Mouse (Mus musculus) cerebellum, adult 2 months (tissue): ENCODE results near the gene Daam1. TPM values are rescaled to one million over a fixed set of nuclear protein-coding genes. Genes with fewer than 3 reads are reported as not detected.

Experiments
- DNase-seq, 2 experiments: peaks; one replicate each; pipeline ENCODE4 v3.0.0; 2021
- H3K27ac ChIP-seq: fragments of 200-500 bp; 2 replicates; pipeline ENCODE4 v1.5.1; 2012; ENCODE audit warnings: low read length, control low read depth, inconsistent platforms; ENCODE audit not compliant: insufficient read depth
- H3K27me3 ChIP-seq: fragments of 200-500 bp; 2 replicates; pipeline ENCODE4 v1.6.1; 2012; ENCODE audit warnings: inconsistent platforms, mild to moderate bottlenecking, low read length, moderate library complexity; ENCODE audit not compliant: control insufficient read depth, insufficient read depth
- H3K4me1 ChIP-seq: fragments of 200-500 bp; 2 replicates; pipeline ENCODE4 v1.6.1; 2011; ENCODE audit warnings: low read length; ENCODE audit not compliant: control insufficient read depth, insufficient read depth
- H3K4me3 ChIP-seq: fragments of 200-500 bp; replicated peaks from 2 replicates; pipeline ENCODE3; 2011; ENCODE audit warnings: mild to moderate bottlenecking, low read depth, low read length, control low read depth; ENCODE audit not compliant: insufficient read depth
- CTCF ChIP-seq: fragments of 200-500 bp; IDR thresholded peaks from 2 replicates; pipeline ENCODE4 v1.5.1; 2011; ENCODE audit warnings: low read depth, mild to moderate bottlenecking, control low read depth, low read length, moderate library complexity, borderline replicate concordance; ENCODE audit not compliant: insufficient read depth
- POLR2A ChIP-seq: fragments of 200-500 bp; IDR thresholded peaks from 2 replicates; pipeline ENCODE4 v1.6.1; 2011; ENCODE audit warnings: low read length, control low read depth, borderline replicate concordance; ENCODE audit not compliant: insufficient read depth
- WGBS: fragments of 180-500 bp; shearing (Covaris S2); methylation state at CpG from one replicate; pipeline ENCODE4 v1.1.7; 2018; 5-methylcytosine and 5-hydroxymethylcytosine counted together
- polyA plus RNA-seq: library from polyadenylated mRNA; depleted of rRNA; stranded (reverse); fragments of >200 nt; gene quantifications from 2 replicates; pipeline ENCODE4 v1.2.3, GENCODE M21; 2012; rRNA removed

The Daam1 gene
- 30.1 and 31.2 TPM in 2 replicates for polyA plus RNA-seq

GRCm38 (mm10) chr12:71830607-71831257 is at the start of gene Daam1:
Daam1 (plus strand) TSS chr12:71831078.
- H3K27me3 ChIP-seq: no peaks in the 10 kb centered on the region
- under 1% methylated on average over 35 of the region's 35 CpGs for WGBS
- H3K4me1 ChIP-seq: no peaks in the 10 kb centered on the region; the same call in 1 of the 2 replicates
- H3K27ac ChIP-seq: peak within 1 kb of the TSS; percentile 39
- H3K4me3 ChIP-seq: peak within 1 kb of the TSS; percentile 84
- peak; percentile 96 to 99 for DNase-seq
- TF ChIP-seq POLR2A (peak; percentile 96), CTCF (peak; percentile 35; the same call in 1 of the 2 replicates)

- no peak for DNase-seq
- WGBS: 49% methylated on average over 7 of the region's 7 CpGs
- Histone ChIP-seq H3K27ac (no peak overlapping the region), H3K4me3 (no peak overlapping the region), H3K27me3 (no peaks in the 10 kb centered on the region), H3K4me1 (no peaks in the 10 kb centered on the region)
- TF ChIP-seq CTCF: no peak
- TF ChIP-seq POLR2A: no peak
Measured at GRCm38 (mm10) chr12:71781220-71781619, 49.7 kb upstream of the Daam1 start.

- H3K4me3 ChIP-seq: no peak overlapping the region
- no peak overlapping the region for H3K27ac ChIP-seq
- no peaks in the 10 kb centered on the region for H3K4me1 ChIP-seq
- TF ChIP-seq CTCF (no peak), POLR2A (no peak)
- DNase-seq: no peak
- no peaks in the 10 kb centered on the region for H3K27me3 ChIP-seq
- WGBS: 66% methylated on average over 3 of the region's 3 CpGs
Measured at GRCm38 (mm10) chr12:71783970-71784369, 46.9 kb upstream of the Daam1 start.

GRCm38 (mm10) chr12:71784666-71785255 is 46.1 kb upstream of the Daam1 start:
- WGBS: 33% methylated on average over 11 of the region's 11 CpGs
- no peak for DNase-seq

GRCm38 (mm10) chr12:71786521-71786920 is 44.4 kb upstream of the Daam1 start:
- TF ChIP-seq POLR2A: no peak
- Histone ChIP-seq H3K4me1 (no peaks in the 10 kb centered on the region), H3K4me3 (no peak overlapping the region), H3K27me3 (no peaks in the 10 kb centered on the region), H3K27ac (no peak overlapping the region)
- no peak for DNase-seq

More at GRCm38 (mm10) chr12:71784666-71785255, 46.1 kb upstream of the Daam1 start:
- Histone ChIP-seq H3K27me3 (no peaks in the 10 kb centered on the region), H3K4me1 (no peaks in the 10 kb centered on the region), H3K4me3 (no peak overlapping the region), H3K27ac (no peak overlapping the region)
- TF ChIP-seq CTCF: no peak
- TF ChIP-seq POLR2A: no peak

- H3K4me3 ChIP-seq: no peak overlapping the region
- H3K27ac ChIP-seq: no peak overlapping the region
- DNase-seq: no peak
- H3K4me1 ChIP-seq: no peaks in the 10 kb centered on the region
- no peak for TF ChIP-seq POLR2A
- no peak for TF ChIP-seq CTCF
- 85% methylated on average over 4 of the region's 4 CpGs for WGBS
- no peaks in the 10 kb centered on the region for H3K27me3 ChIP-seq
Measured at GRCm38 (mm10) chr12:71788791-71789190, 42.1 kb upstream of the Daam1 start.

- no peak for DNase-seq
- no peak for TF ChIP-seq CTCF
- no peak for TF ChIP-seq POLR2A
- Histone ChIP-seq H3K27ac (no peak overlapping the region), H3K4me1 (no peaks in the 10 kb centered on the region), H3K27me3 (no peaks in the 10 kb centered on the region), H3K4me3 (no peak overlapping the region)
- whole genome bisulfite sequencing: 98% methylated on average over 1 of the region's 1 CpGs
Measured at GRCm38 (mm10) chr12:71790581-71790980, 40.3 kb upstream of the Daam1 start.

GRCm38 (mm10) chr12:71793114-71793513 is 37.8 kb upstream of the Daam1 start:
- 77% methylated on average over 2 of the region's 2 CpGs for WGBS
- Histone ChIP-seq H3K4me1 (no peaks in the 10 kb centered on the region), H3K27ac (no peak overlapping the region), H3K27me3 (no peaks in the 10 kb centered on the region), H3K4me3 (no peak overlapping the region)
- no peak for DNase-seq
- TF ChIP-seq CTCF: no peak
- TF ChIP-seq POLR2A: no peak
